Mouse (Mus musculus) cortical plate, adult 2 months (tissue): ENCODE measurements around the gene Hoxb1. TPM values are rescaled to one million over a fixed set of nuclear protein-coding genes. Genes with fewer than 3 reads are reported as not detected.

Source experiments
- H3K27ac ChIP-seq: fragments of 200-500 bp; 2 replicates; pipeline ENCODE4 v1.5.1; 2012; ENCODE audit warnings: low read length, control low read depth, inconsistent platforms; ENCODE audit not compliant: insufficient read depth
- H3K4me1 ChIP-seq: fragments of 200-500 bp; 2 replicates; pipeline ENCODE4 v1.6.1; 2011; ENCODE audit warnings: low read length; ENCODE audit not compliant: control insufficient read depth, insufficient read depth
- H3K4me3 ChIP-seq: fragments of 200-500 bp; 2 replicates; pipeline ENCODE4 v1.5.1; 2011; ENCODE audit warnings: mild to moderate bottlenecking, low read length, control low read depth; ENCODE audit not compliant: insufficient read depth
- CTCF ChIP-seq: fragments of 200-500 bp; IDR thresholded peaks from 2 replicates; pipeline ENCODE4 v1.5.1; 2011; ENCODE audit warnings: mild to moderate bottlenecking, control low read depth, low read length; ENCODE audit not compliant: insufficient read depth; ENCODE audit errors: extremely low read depth
- POLR2A ChIP-seq: fragments of 200-500 bp; IDR thresholded peaks from 2 replicates; pipeline ENCODE4 v1.6.1; 2011; ENCODE audit warnings: mild to moderate bottlenecking, low read length, control low read depth; ENCODE audit not compliant: insufficient read depth; ENCODE audit errors: extremely low read depth
- polyA plus RNA-seq: library from polyadenylated mRNA; depleted of rRNA; stranded (reverse); fragments of >200 nt; gene quantifications from 2 replicates; pipeline ENCODE4 v1.2.3, GENCODE M21; 2012

Hoxb1 gene
- polyA plus RNA-seq, 1 experiment: not detected

DNA sequence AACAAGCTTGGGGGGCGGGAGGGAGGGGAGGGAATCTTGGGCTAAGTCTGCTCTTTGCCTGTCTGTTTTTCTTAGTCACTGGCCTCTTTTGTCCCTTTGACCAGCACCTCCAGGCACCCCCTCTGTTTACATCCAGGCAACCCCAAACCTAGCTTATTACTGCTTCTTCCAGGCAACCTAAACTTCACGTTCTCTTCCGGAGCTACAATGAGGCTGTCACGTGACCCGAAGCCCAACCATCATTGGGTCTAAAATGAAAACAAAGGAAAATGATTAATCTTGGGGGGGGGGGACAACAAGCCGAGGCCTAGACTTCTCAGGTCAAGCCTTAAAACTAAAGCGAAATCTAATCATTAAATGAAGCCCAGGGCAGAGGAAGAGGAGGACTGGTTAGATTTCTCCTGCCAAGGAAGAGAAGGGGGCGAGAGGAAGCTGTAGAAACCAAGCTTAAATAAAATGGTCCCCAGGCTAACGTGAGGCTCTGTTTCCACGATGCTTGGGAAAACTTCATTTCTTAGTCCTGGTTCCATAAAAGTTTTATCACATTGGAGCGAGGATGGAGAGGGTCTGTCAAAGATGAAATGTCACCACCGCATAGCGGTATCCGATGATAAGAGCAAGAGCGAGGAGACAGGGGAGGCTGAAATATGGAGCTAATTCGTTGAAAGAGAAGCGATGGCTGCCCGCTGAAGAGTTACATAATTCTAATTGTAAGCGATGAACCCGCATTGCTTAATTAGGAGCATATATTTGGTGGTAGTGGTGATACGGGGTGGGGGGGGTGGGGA, 17.2 kb upstream of the Hoxb1 start:
- TF ChIP-seq CTCF: no peak
- TF ChIP-seq POLR2A: no peak
- Histone ChIP-seq H3K4me3 (no peak overlapping the region), H3K4me1 (no peaks in the 10 kb centered on the region), H3K27ac (no peak overlapping the region)

- no peaks in the 10 kb centered on the region for H3K4me1 ChIP-seq
- TF ChIP-seq POLR2A (no peak), CTCF (no peak)
- no peak overlapping the region for H3K4me3 ChIP-seq
- H3K27ac ChIP-seq: no peak overlapping the region
Observed at GRCm38 (mm10) chr11:96348988-96349387, 16.6 kb upstream of the Hoxb1 start.

- Histone ChIP-seq H3K27ac (no peak overlapping the region), H3K4me3 (no peak overlapping the region), H3K4me1 (no peaks in the 10 kb centered on the region)
- no peak for TF ChIP-seq CTCF
- no peak for TF ChIP-seq POLR2A
Observed at GRCm38 (mm10) chr11:96349491-96350340, 15.8 kb upstream of the Hoxb1 start.

GRCm38 (mm10) chr11:96350341-96350624, 15.3 kb upstream of the Hoxb1 start, which contains the start of gene Hoxb2:
TSS of gene Hoxb2 (plus strand) at chr11:96350525.
- H3K4me1 ChIP-seq: no peaks in the 10 kb centered on the region
- TF ChIP-seq CTCF (no peak), POLR2A (no peak)
- no peak within 1 kb of the TSS for H3K27ac ChIP-seq
- H3K4me3 ChIP-seq: no peak within 1 kb of the TSS

DNA sequence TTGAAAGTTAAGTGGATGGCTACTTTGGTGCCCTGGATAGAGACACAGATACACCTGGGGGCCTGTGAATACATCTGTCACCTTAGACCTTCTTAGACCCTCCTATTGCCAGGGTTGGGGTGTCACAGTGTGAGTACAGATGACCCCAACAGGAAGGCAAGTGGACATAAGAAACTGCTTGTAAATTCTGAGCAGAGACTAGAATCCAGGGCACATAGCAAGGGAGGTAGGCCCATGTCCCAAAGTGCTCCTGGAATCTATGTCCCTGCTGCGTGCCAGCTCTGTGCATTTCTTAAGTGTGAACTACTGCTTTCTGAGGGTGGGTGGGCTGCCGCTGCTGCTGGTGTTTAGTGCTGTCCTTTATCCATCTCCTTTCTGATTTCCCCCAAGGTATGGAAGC, 14.8 kb upstream of the Hoxb1 start:
- TF ChIP-seq CTCF (no peak), POLR2A (no peak)

GRCm38 (mm10) chr11:96351312-96351711, 14.2 kb upstream of the Hoxb1 start:
- H3K4me3 ChIP-seq: no peak overlapping the region
- no peaks in the 10 kb centered on the region for H3K4me1 ChIP-seq
- TF ChIP-seq POLR2A (no peak), CTCF (no peak)
- no peak overlapping the region for H3K27ac ChIP-seq

More for the DNA sequence above, 14.8 kb upstream of the Hoxb1 start:
- no peak overlapping the region for H3K27ac ChIP-seq
- no peak overlapping the region for H3K4me3 ChIP-seq
- no peaks in the 10 kb centered on the region for H3K4me1 ChIP-seq

- no peak for TF ChIP-seq CTCF
- no peak for TF ChIP-seq POLR2A
- Histone ChIP-seq H3K27ac (no peak overlapping the region), H3K4me1 (no peaks in the 10 kb centered on the region), H3K4me3 (no peak overlapping the region)
Observed at GRCm38 (mm10) chr11:96351831-96352230, 13.7 kb upstream of the Hoxb1 start.

DNA sequence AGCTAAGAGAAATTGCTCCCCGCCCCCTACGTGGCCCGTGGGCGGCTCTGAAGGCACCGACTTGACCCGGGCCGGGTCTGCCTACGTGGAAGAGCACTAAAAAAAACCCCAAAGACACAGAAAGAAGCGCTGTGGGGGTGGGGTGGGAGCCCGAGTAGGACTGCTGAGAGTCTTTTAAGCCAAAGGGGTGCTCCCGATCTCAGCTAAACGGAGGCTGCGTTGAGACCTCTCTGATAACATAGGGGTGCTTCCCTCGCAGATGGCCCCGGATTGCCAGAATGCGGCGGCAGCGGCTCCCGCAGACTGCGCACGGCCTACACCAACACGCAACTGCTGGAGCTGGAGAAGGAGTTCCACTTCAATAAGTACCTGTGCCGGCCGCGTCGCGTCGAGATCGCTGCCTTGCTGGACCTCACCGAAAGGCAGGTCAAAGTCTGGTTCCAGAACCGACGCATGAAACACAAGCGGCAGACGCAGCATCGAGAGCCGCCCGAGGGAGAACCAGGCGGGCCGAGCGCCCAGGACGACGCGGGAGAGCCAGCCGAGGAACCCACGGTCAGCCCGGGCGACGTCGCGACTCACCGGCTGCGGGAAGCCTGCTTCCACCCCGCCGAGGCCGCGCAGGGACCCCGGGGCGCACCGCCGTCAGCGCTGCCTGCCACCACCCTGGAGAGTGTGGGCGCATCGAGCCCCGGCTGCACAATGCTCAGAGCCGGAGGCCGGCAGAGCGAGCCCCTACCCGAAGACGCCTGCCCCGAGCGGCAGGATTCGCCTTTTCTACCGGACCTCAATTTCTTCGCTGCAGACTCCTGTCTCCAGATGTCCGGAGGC, 12.6 kb upstream of the Hoxb1 start:
- no peak for TF ChIP-seq POLR2A
- TF ChIP-seq CTCF: no peak
- Histone ChIP-seq H3K4me1 (no peaks in the 10 kb centered on the region), H3K4me3 (no peak overlapping the region), H3K27ac (no peak overlapping the region)

GRCm38 (mm10) chr11:96353522-96353841, 12.1 kb upstream of the Hoxb1 start:
- no peak overlapping the region for H3K27ac ChIP-seq
- H3K4me3 ChIP-seq: no peak overlapping the region
- TF ChIP-seq POLR2A: no peak
- TF ChIP-seq CTCF: no peak
- no peaks in the 10 kb centered on the region for H3K4me1 ChIP-seq
